Mouse (Mus musculus): ENCODE data around the gene Xdh. TPM values are rescaled to one million over a fixed set of nuclear protein-coding genes. Genes with fewer than 3 reads are reported as not detected.

The Xdh gene
- total and polyA plus RNA-seq, 3 experiments = 0.17 TPM; not detected in 2

DNA sequence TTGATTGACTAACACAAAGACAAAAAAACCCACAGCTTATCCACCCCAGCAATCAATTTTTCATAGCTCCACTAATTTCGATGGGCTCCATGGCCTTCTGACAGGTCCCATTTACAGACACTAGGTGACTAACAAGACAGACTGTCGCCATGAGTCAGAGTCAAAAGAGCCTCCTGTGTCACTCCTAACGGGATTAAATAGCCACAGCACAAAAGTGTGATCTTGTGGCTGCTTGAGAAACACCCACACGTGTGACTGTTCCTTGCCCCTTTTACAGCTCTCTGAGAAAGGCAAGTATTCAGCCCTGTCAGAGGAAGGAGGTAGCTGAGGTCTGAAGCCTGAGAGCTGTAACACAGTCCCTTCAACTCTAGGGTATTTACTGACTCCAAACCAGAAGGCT lies 96.3 kb downstream of the Xdh start:
- Histone ChIP-seq H3K36me3 (replicated peaks in 1 of 2; ENCODE audit: control insufficient read depth in 1 of 2, insufficient read depth in 1 of 2, low read length in 1 of 2) (no peaks in the 10 kb centered on the region), H3K9me3 (replicated peaks; ENCODE audit: low read length) (peaks cover 2% of the 10 kb centered on the region), H3K4me3 (replicated peaks in 1 of 3; ENCODE audit: low read depth in 2 of 3, low read length in 2 of 3, poor library complexity in 1 of 3) (no peak overlapping the region), H3K9ac (ENCODE audit: insufficient read depth, low read depth) (no peak overlapping the region), H3K79me2 (replicated peaks; ENCODE audit: control insufficient read depth, extremely low read depth, insufficient read depth, poor library complexity, severe bottlenecking) (no peaks in the 10 kb centered on the region), H3K27me3 (replicated peaks) (no peaks in the 10 kb centered on the region), H3K27ac (ENCODE audit: insufficient read depth, low read depth) (no peak overlapping the region), H3K4me1 (ENCODE audit: control insufficient read depth in 1 of 2, insufficient read depth in 2 of 2) (no peaks in the 10 kb centered on the region), H3K4me2 (ENCODE audit: insufficient read depth, low read depth, poor library complexity, severe bottlenecking) (no peak overlapping the region)
- DNase-seq (ENCODE audit: extremely low read depth) = no peak
- in situ Hi-C loops (cut with MboI; ENCODE audit: low pct_ligation_motif_present, low pct_unique_long_range_greater_than_20kb, low sequenced_read_pairs) (no loop called here), dilution Hi-C loops (cut with MboI; ENCODE audit: extremely low pct_ligation_motif_present, extremely low pct_unique_long_range_greater_than_20kb, low sequenced_read_pairs) (no loop called here)
- TF ChIP-seq RAD21 (IDR thresholded peaks at IDR 0.05; ENCODE audit: low read depth, low read length) = no peak
- TF ChIP-seq MEF2A (IDR thresholded peaks at IDR 0.05; ENCODE audit: borderline replicate concordance, low read depth, low read length) = no peak
- TF ChIP-seq RCOR1 (conservative IDR thresholded peaks at IDR 0.05; ENCODE audit: low read depth, low read length) = no peak
- no peak for TF ChIP-seq ZKSCAN1 (IDR thresholded peaks at IDR 0.05; ENCODE audit: borderline replicate concordance, low read depth, low read length)
- no peak for TF ChIP-seq ETS1 (conservative IDR thresholded peaks at IDR 0.05; ENCODE audit: low read depth, low read length)
- no peak for TF ChIP-seq CHD2 (IDR thresholded peaks at IDR 0.05; ENCODE audit: low read length)
- TF ChIP-seq MYC (IDR thresholded peaks at IDR 0.05; ENCODE audit: low read depth, low read length) = no peak
- TF ChIP-seq USF2 (conservative IDR thresholded peaks at IDR 0.05; ENCODE audit: low read depth, low read length) = no peak
- no peak for TF ChIP-seq ELF1 (IDR thresholded peaks at IDR 0.05; ENCODE audit: low read depth, low read length)
- TF ChIP-seq POLR2A (IDR thresholded peaks at IDR 0.05; ENCODE audit: low read depth, low read length) = no peak
- TF ChIP-seq NRF1 (IDR thresholded peaks at IDR 0.05; ENCODE audit: low read depth, low read length) = no peak
- TF ChIP-seq USF1 (IDR thresholded peaks at IDR 0.05; ENCODE audit: low read depth, low read length) = no peak
- TF ChIP-seq MAZ (IDR thresholded peaks at IDR 0.05; ENCODE audit: low read depth, low read length) = no peak
- no peak for TF ChIP-seq MAFK (IDR thresholded peaks at IDR 0.05; ENCODE audit: insufficient replicate concordance, low read length)
- no peak for TF ChIP-seq ZMIZ1 (IDR thresholded peaks at IDR 0.05; ENCODE audit: low read depth, low read length)
- no peak for TF ChIP-seq E2F4 (IDR thresholded peaks at IDR 0.05; ENCODE audit: insufficient replicate concordance, low read depth, low read length)
- TF ChIP-seq HCFC1 (IDR thresholded peaks at IDR 0.05; ENCODE audit: low read depth, low read length) = no peak
- no peak for TF ChIP-seq SIN3A (IDR thresholded peaks at IDR 0.05; ENCODE audit: low read length)
- TF ChIP-seq GABPA (IDR thresholded peaks at IDR 0.05; ENCODE audit: insufficient replicate concordance, low read depth, low read length) = no peak
- no peak for TF ChIP-seq TCF12 (IDR thresholded peaks at IDR 0.05; ENCODE audit: low read depth, low read length)

DNA sequence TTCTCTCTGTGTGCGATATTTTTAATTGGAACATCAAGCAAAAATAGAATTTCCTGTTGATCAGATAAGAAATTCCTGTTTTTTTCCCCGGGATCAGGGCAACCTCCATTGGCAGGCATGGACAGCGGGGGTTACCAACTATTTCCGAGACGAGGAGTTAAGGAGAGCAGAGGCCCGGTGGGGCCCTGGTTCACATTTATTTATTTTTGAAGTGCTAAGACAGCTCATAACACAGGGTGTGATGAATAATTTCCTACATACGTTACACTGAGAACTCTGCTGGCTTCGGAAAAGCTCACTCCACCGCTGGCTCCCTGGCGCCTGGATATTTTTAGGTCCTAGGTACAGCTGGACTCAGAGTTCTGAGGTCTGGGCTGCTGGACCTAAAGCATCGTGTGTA lies 97.0 kb downstream of the Xdh start:
- no peak for DNase-seq (ENCODE audit: extremely low read depth)
- in situ Hi-C loops (cut with MboI; ENCODE audit: low pct_ligation_motif_present, low pct_unique_long_range_greater_than_20kb, low sequenced_read_pairs) = no loop called here
- no peak for TF ChIP-seq NRF1 (IDR thresholded peaks at IDR 0.05; ENCODE audit: low read depth, low read length)
- no peak overlapping the region for H3K4me2 ChIP-seq (ENCODE audit: insufficient read depth, low read depth, poor library complexity, severe bottlenecking)
- no peaks in the 10 kb centered on the region for H3K79me2 ChIP-seq (replicated peaks; ENCODE audit: control insufficient read depth, extremely low read depth, insufficient read depth, poor library complexity, severe bottlenecking)
- no peak overlapping the region for H3K27ac ChIP-seq (ENCODE audit: insufficient read depth, low read depth)
- no peaks in the 10 kb centered on the region for H3K27me3 ChIP-seq (replicated peaks)
- H3K4me1 ChIP-seq (ENCODE audit: control insufficient read depth in 1 of 2, insufficient read depth in 2 of 2) = no peaks in the 10 kb centered on the region
- no peak overlapping the region for H3K9ac ChIP-seq (ENCODE audit: insufficient read depth, low read depth)
- no peaks in the 10 kb centered on the region for H3K36me3 ChIP-seq (replicated peaks in 1 of 2; ENCODE audit: control insufficient read depth in 1 of 2, insufficient read depth in 1 of 2, low read length in 1 of 2)
- dilution Hi-C loops (cut with MboI; ENCODE audit: extremely low pct_ligation_motif_present, extremely low pct_unique_long_range_greater_than_20kb, low sequenced_read_pairs) = no loop called here
- H3K9me3 ChIP-seq (replicated peaks; ENCODE audit: low read length) = peaks cover 2% of the 10 kb centered on the region
- no peak overlapping the region for H3K4me3 ChIP-seq (replicated peaks in 1 of 3; ENCODE audit: low read depth in 2 of 3, low read length in 2 of 3, poor library complexity in 1 of 3)
